Mouse (Mus musculus) cerebellum, postnatal 25 days (tissue): ENCODE measurements around the gene Gclm.
"Not testable (repeated sequence)": the region's sequence is repeated elsewhere in the genome, so short reads cannot be mapped to it uniquely, and the experiment has no call there.

ENCODE experiments used
- DNase-seq, 2 experiments: peaks; one replicate each; pipeline ENCODE4 v3.0.0; 2021; ENCODE audit warnings: mixed read lengths in 2 of 2

Gene Gclm

GRCm38 (mm10) chr3:122245215-122245877 lies at the start of gene Gclm:
Gene Gclm (plus strand): TSS chr3:122245557.
- peak; percentile 95 to 96 for DNase-seq

GRCm38 (mm10) chr3:122196621-122197298 lies 48.6 kb upstream of the Gclm start:
- no peak for DNase-seq

GRCm38 (mm10) chr3:122198532-122198931 lies 46.8 kb upstream of the Gclm start:
- no peak for DNase-seq

- DNase-seq: peak in 1 of 2 experiments; percentile 37
Measured at GRCm38 (mm10) chr3:122198966-122199381, 46.4 kb upstream of the Gclm start.

- no peak for DNase-seq
Measured at GRCm38 (mm10) chr3:122199600-122199999, 45.8 kb upstream of the Gclm start.

- no peak for DNase-seq
Measured at GRCm38 (mm10) chr3:122200017-122200416, 45.3 kb upstream of the Gclm start.

GRCm38 (mm10) chr3:122200447-122200846 lies 44.9 kb upstream of the Gclm start:
- DNase-seq: no peak

GRCm38 (mm10) chr3:122202307-122202732 lies 43.0 kb upstream of the Gclm start:
- no peak for DNase-seq

GRCm38 (mm10) chr3:122203675-122204329 lies 41.6 kb upstream of the Gclm start:
- no peak for DNase-seq

- peak in 1 of 2 experiments; percentile 35 for DNase-seq
Measured at GRCm38 (mm10) chr3:122205753-122206152, 39.6 kb upstream of the Gclm start.

GRCm38 (mm10) chr3:122206279-122207070 lies 38.9 kb upstream of the Gclm start:
- DNase-seq: peak; percentile 94 to 96

- peak; percentile 79 to 86 for DNase-seq
Measured at GRCm38 (mm10) chr3:122207766-122208165, 37.6 kb upstream of the Gclm start.

- peak; percentile 44 to 58 for DNase-seq
Measured at GRCm38 (mm10) chr3:122208296-122209225, 36.8 kb upstream of the Gclm start.

- no peak for DNase-seq
Measured at GRCm38 (mm10) chr3:122209511-122209910, 35.8 kb upstream of the Gclm start.

GRCm38 (mm10) chr3:122210434-122210833 lies 34.9 kb upstream of the Gclm start:
- DNase-seq: no peak

GRCm38 (mm10) chr3:122210846-122211245 lies 34.5 kb upstream of the Gclm start:
- no peak for DNase-seq

GRCm38 (mm10) chr3:122211446-122212125 lies 33.8 kb upstream of the Gclm start:
- DNase-seq: no peak

GRCm38 (mm10) chr3:122221240-122222036 lies 23.9 kb upstream of the Gclm start:
- DNase-seq: no peak

- DNase-seq: not testable (repeated sequence)
Measured at GRCm38 (mm10) chr3:122226972-122227371, 18.4 kb upstream of the Gclm start.

GRCm38 (mm10) chr3:122235772-122236171 lies 9.6 kb upstream of the Gclm start:
- DNase-seq: no peak
